32 mouse cellular contexts compared by ENCODE assay signal in genomic region chr10:69163216-69163615, GRCm38 (mm10). TPM values are rescaled to one million over a fixed set of nuclear protein-coding genes. Genes with fewer than 3 reads are reported as not detected.
"Had no signal": no experiment of that assay in that cellular context is flagged by ENCODE, and none has a peak within 500 bp of the region (broad histone marks: within the 10 kb centered on the region; RNA-seq: fewer than 3 reads in every experiment).

No protein-coding gene starts in this region.

- H3K4me3 ChIP-seq: heart, adult 2 months; heart, embryonic 10.5 days; heart, embryonic 12.5 days; heart, embryonic 13.5 days; heart, embryonic 15.5 days; hindbrain, embryonic 10.5 days; hindbrain, embryonic 12.5 days; hindbrain, embryonic 13.5 days; hindbrain, embryonic 15.5 days; intestine, embryonic 15.5 days; layer of hippocampus, adult 2 months; left cerebral cortex, adult 2 months had no signal

- DNase-seq: heart, adult 18-20 months; heart, adult 2 months; heart, postnatal 10 days; heart, postnatal 14 days; heart, postnatal 36 days; heart, postnatal 4 days; kidney, adult 11 months; kidney, adult 18-20 months; kidney, adult 9 months; kidney, postnatal 10 days; kidney, postnatal 14 days; kidney, postnatal 25 days; layer of hippocampus, adult 9-11 months; layer of hippocampus, postnatal 36 days had no signal

- H3K4me1 ChIP-seq: heart, embryonic 10.5 days; hindbrain, embryonic 10.5 days; hindbrain, embryonic 12.5 days; hindbrain, embryonic 13.5 days; hindbrain, embryonic 15.5 days had no signal

- H3K4me2 ChIP-seq: heart, embryonic 11.5 days; heart, embryonic 12.5 days; heart, embryonic 13.5 days; heart, embryonic 15.5 days; hindbrain, embryonic 12.5 days; hindbrain, embryonic 13.5 days; hindbrain, embryonic 14.5 days; hindbrain, embryonic 15.5 days; intestine, embryonic 15.5 days had no signal

- ATAC-seq: hindbrain, embryonic 16.5 days; hindbrain, postnatal 0 days; inflammation-experienced regulatory T-cells, adult 6 months; intestine, embryonic 15.5 days; intestine, postnatal 0 days had no signal

- H3K9ac ChIP-seq: heart, embryonic 12.5 days; heart, embryonic 13.5 days; heart, embryonic 15.5 days; hindbrain, embryonic 12.5 days; hindbrain, embryonic 13.5 days; hindbrain, embryonic 14.5 days; hindbrain, embryonic 15.5 days; intestine, embryonic 15.5 days had no signal

- H3K27ac ChIP-seq: heart, adult 2 months; heart, embryonic 10.5 days; heart, embryonic 13.5 days; heart, embryonic 15.5 days; hindbrain, embryonic 10.5 days; hindbrain, embryonic 12.5 days; hindbrain, embryonic 13.5 days; hindbrain, embryonic 14.5 days; hindbrain, embryonic 15.5 days; hindbrain, postnatal 0 days; intestine, embryonic 15.5 days; kidney, postnatal 0 days; layer of hippocampus, adult 2 months; left cerebral cortex, adult 2 months had no signal

- H3K9me3 ChIP-seq: heart, embryonic 10.5 days; heart, embryonic 13.5 days; heart, embryonic 15.5 days; hindbrain, embryonic 12.5 days; hindbrain, embryonic 15.5 days; intestine, embryonic 15.5 days had no signal

- H3K36me3 ChIP-seq: heart, embryonic 10.5 days; heart, embryonic 12.5 days; heart, embryonic 13.5 days; heart, embryonic 15.5 days; hindbrain, embryonic 10.5 days; hindbrain, embryonic 12.5 days; hindbrain, embryonic 13.5 days; hindbrain, embryonic 15.5 days; intestine, embryonic 15.5 days had no signal

- H3K27me3 ChIP-seq: heart, embryonic 12.5 days; heart, embryonic 13.5 days; heart, embryonic 15.5 days; hindbrain, embryonic 12.5 days; hindbrain, embryonic 13.5 days; hindbrain, embryonic 15.5 days; intestine, embryonic 15.5 days had no signal

RNA-seq across cellular contexts. Expression of gene Rhobtb1, which starts 12.0 kb away (rescaled TPM):
- polyA plus RNA-seq: inflammation-experienced regulatory T-cells, adult 6 months had no signal

RNA-seq across cellular contexts. Expression of gene A930033H14Rik, which starts 49.7 kb away (rescaled TPM):
- polyA plus RNA-seq: inflammation-experienced regulatory T-cells, adult 6 months had no signal
